Mouse (Mus musculus): ENCODE measurements around the gene Akr1c18. TPM values are rescaled to one million over a fixed set of nuclear protein-coding genes. Genes with fewer than 3 reads are reported as not detected.
"Not testable (repeated sequence)": the region's sequence is repeated elsewhere in the genome, so short reads cannot be mapped to it uniquely, and the experiment has no call there.

The Akr1c18 gene
- polyA plus RNA-seq (2012; rRNA removed), result 0.44 and 0.64 TPM in 2 replicates

- Histone ChIP-seq H3K4me3 (ENCODE audit: control insufficient read depth, insufficient read depth, low read length) (no peak within 1 kb of the TSS), H3K27me3 (ENCODE audit: control insufficient read depth, insufficient read depth, low read length) (no peaks in the 10 kb centered on the region), H3K4me1 (replicated peaks; ENCODE audit: control insufficient read depth, insufficient read depth, low read length) (no peaks in the 10 kb centered on the region), H3K27ac (ENCODE audit: control insufficient read depth, insufficient read depth, low read length) (no peak within 1 kb of the TSS), H3K36me3 (ENCODE audit: control insufficient read depth, insufficient read depth, low read length) (no peaks in the 10 kb centered on the region)
- no peak for DNase-seq
- TF ChIP-seq CTCF (IDR thresholded peaks at IDR 0.05; ENCODE audit: borderline replicate concordance, control insufficient read depth, extremely low read depth, insufficient read depth, low read length, poor library complexity) (no peak), POLR2A (IDR thresholded peaks at IDR 0.05; ENCODE audit: control insufficient read depth, extremely low read depth, insufficient read depth, low read length, poor library complexity) (no peak)
- WGBS, result 88% methylated on average over 5 of the region's 5 CpGs
These were observed at the start of gene Akr1c18 for GRCm38 (mm10) chr13:4150518-4150917. Gene Akr1c18 (minus strand): TSS chr13:4150654.

- Histone ChIP-seq H3K27me3 (ENCODE audit: control insufficient read depth, insufficient read depth, low read length) (no peaks in the 10 kb centered on the region), H3K4me3 (ENCODE audit: control insufficient read depth, insufficient read depth, low read length) (no peak overlapping the region), H3K4me1 (replicated peaks; ENCODE audit: control insufficient read depth, insufficient read depth, low read length) (no peaks in the 10 kb centered on the region), H3K27ac (ENCODE audit: control insufficient read depth, insufficient read depth, low read length) (no peak overlapping the region), H3K36me3 (ENCODE audit: control insufficient read depth, insufficient read depth, low read length) (no peaks in the 10 kb centered on the region)
- TF ChIP-seq POLR2A (IDR thresholded peaks at IDR 0.05; ENCODE audit: control insufficient read depth, extremely low read depth, insufficient read depth, low read length, poor library complexity) (no peak), CTCF (IDR thresholded peaks at IDR 0.05; ENCODE audit: borderline replicate concordance, control insufficient read depth, extremely low read depth, insufficient read depth, low read length, poor library complexity) (no peak)
- no peak for DNase-seq
- WGBS, result 94% methylated on average over 3 of the region's 3 CpGs
These were observed 42.1 kb upstream of the Akr1c18 start for GRCm38 (mm10) chr13:4192511-4192910.

GRCm38 (mm10) chr13:4190904-4191303 lies 40.5 kb upstream of the Akr1c18 start, which contains the start of gene Akr1c13:
Gene Akr1c13 (plus strand): TSS chr13:4191150.
- Histone ChIP-seq H3K36me3 (ENCODE audit: control insufficient read depth, insufficient read depth, low read length) (no peaks in the 10 kb centered on the region), H3K27ac (ENCODE audit: control insufficient read depth, insufficient read depth, low read length) (no peak within 1 kb of the TSS), H3K27me3 (ENCODE audit: control insufficient read depth, insufficient read depth, low read length) (no peaks in the 10 kb centered on the region), H3K4me1 (replicated peaks; ENCODE audit: control insufficient read depth, insufficient read depth, low read length) (no peaks in the 10 kb centered on the region), H3K4me3 (ENCODE audit: control insufficient read depth, insufficient read depth, low read length) (no peak within 1 kb of the TSS)
- TF ChIP-seq CTCF (IDR thresholded peaks at IDR 0.05; ENCODE audit: borderline replicate concordance, control insufficient read depth, extremely low read depth, insufficient read depth, low read length, poor library complexity) (no peak), POLR2A (IDR thresholded peaks at IDR 0.05; ENCODE audit: control insufficient read depth, extremely low read depth, insufficient read depth, low read length, poor library complexity) (no peak)
- DNase-seq, result peak; percentile 9
- 44% methylated on average over 3 of the region's 3 CpGs for WGBS

- 82% methylated on average over 2 of the region's 2 CpGs for WGBS
- no peaks in the 10 kb centered on the region for H3K36me3 ChIP-seq (ENCODE audit: control insufficient read depth, insufficient read depth, low read length)
- TF ChIP-seq POLR2A (IDR thresholded peaks at IDR 0.05; ENCODE audit: control insufficient read depth, extremely low read depth, insufficient read depth, low read length, poor library complexity), result no peak
- TF ChIP-seq CTCF (IDR thresholded peaks at IDR 0.05; ENCODE audit: borderline replicate concordance, control insufficient read depth, extremely low read depth, insufficient read depth, low read length, poor library complexity), result no peak
These were observed 37.7 kb upstream of the Akr1c18 start for GRCm38 (mm10) chr13:4188174-4188573.

DNA sequence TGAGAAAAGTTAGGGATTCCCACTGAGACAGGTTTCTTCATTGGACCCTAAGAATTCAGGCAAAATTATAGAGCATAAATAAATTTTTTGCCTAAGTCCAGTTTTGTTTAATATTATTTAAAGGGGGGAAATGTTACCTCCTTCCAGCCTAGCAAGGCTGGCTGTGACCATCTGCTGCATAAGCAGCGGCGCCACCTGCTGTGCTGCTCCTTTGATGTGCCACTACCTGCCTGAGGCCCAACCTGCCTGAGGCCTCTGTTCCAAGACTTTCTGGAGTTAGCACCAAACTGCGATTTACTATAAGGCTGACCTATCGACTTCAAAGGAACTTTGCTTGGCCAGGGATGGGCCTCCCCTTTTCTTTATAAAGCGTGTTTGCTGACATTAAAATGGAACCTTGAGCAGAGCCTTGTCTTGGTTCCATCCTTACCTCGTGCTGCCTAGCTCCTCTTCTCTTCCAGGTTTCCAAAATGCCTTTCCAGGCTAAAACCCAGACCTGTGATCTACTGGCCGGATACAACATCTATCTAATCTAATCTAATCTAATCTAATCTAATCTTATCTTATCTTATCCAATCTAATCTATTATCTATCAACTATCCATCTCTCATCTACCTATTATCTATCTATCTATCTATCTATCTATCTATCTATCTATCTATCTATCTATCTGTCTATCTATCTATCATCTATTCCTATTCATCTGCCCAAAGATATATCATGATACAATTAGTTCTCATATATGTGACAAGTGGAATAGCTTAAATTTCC lies 36.4 kb upstream of the Akr1c18 start:
- not testable (repeated sequence) for H3K4me1 ChIP-seq (replicated peaks; ENCODE audit: control insufficient read depth, insufficient read depth, low read length); H3K27ac ChIP-seq (ENCODE audit: control insufficient read depth, insufficient read depth, low read length); H3K4me3 ChIP-seq (ENCODE audit: control insufficient read depth, insufficient read depth, low read length); H3K36me3 ChIP-seq (ENCODE audit: control insufficient read depth, insufficient read depth, low read length); H3K27me3 ChIP-seq (ENCODE audit: control insufficient read depth, insufficient read depth, low read length); DNase-seq
- 87% methylated on average over 7 of the region's 7 CpGs for WGBS

More at GRCm38 (mm10) chr13:4188174-4188573, 37.7 kb upstream of the Akr1c18 start:
- Histone ChIP-seq H3K27me3 (ENCODE audit: control insufficient read depth, insufficient read depth, low read length) (no peaks in the 10 kb centered on the region), H3K27ac (ENCODE audit: control insufficient read depth, insufficient read depth, low read length) (no peak overlapping the region), H3K4me1 (replicated peaks; ENCODE audit: control insufficient read depth, insufficient read depth, low read length) (no peaks in the 10 kb centered on the region), H3K4me3 (ENCODE audit: control insufficient read depth, insufficient read depth, low read length) (no peak overlapping the region)
- DNase-seq, result no peak

DNA sequence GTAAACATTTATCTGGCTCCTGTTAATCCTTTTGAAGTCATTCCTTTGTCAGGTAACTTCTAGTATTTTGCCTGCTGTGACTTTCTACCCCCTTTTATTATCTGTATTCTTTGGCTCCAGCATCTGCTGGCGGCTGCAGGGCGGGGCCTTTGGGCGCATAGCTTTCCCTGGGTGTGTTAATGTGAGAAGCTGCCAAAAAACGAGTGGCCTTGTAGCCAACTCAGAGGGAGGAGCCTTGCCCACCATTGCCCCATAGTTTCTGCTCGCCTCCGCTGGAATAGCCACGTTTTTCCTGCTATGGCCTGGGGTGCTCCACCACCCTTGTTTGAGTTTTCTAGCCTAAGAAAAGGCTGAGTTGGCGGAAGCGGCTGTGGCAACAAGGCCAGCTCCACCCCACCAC lies 32.7 kb upstream of the Akr1c18 start:
- H3K27ac ChIP-seq (ENCODE audit: control insufficient read depth, insufficient read depth, low read length), result no peak overlapping the region
- DNase-seq, result no peak
- no peaks in the 10 kb centered on the region for H3K27me3 ChIP-seq (ENCODE audit: control insufficient read depth, insufficient read depth, low read length)
- TF ChIP-seq POLR2A (IDR thresholded peaks at IDR 0.05; ENCODE audit: control insufficient read depth, extremely low read depth, insufficient read depth, low read length, poor library complexity), result no peak
- no peak for TF ChIP-seq CTCF (IDR thresholded peaks at IDR 0.05; ENCODE audit: borderline replicate concordance, control insufficient read depth, extremely low read depth, insufficient read depth, low read length, poor library complexity)
- H3K4me1 ChIP-seq (replicated peaks; ENCODE audit: control insufficient read depth, insufficient read depth, low read length), result no peaks in the 10 kb centered on the region
- no peak overlapping the region for H3K4me3 ChIP-seq (ENCODE audit: control insufficient read depth, insufficient read depth, low read length)
- H3K36me3 ChIP-seq (ENCODE audit: control insufficient read depth, insufficient read depth, low read length), result no peaks in the 10 kb centered on the region
- WGBS, result 89% methylated on average over 9 of the region's 9 CpGs

DNA sequence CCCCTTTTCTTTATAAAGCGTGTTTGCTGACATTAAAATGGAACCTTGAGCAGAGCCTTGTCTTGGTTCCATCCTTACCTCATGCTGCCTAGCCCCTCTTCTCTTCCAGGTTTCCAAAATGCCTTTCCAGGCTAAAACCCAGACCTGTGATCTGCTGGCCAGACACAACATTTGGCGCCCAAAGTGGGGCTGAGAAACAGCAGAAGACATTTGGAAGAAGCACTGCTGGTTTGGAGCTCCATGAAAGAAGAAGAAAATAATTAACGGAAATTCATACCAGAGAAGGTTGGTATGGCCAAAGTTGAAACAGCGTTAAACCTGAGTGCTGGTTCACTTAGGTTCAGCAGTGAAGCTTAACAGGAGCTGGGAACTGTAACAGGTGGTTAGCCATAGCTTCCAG lies 30.9 kb upstream of the Akr1c18 start:
- H3K4me3 ChIP-seq (ENCODE audit: control insufficient read depth, insufficient read depth, low read length); H3K4me1 ChIP-seq (replicated peaks; ENCODE audit: control insufficient read depth, insufficient read depth, low read length); DNase-seq; H3K36me3 ChIP-seq (ENCODE audit: control insufficient read depth, insufficient read depth, low read length); H3K27me3 ChIP-seq (ENCODE audit: control insufficient read depth, insufficient read depth, low read length); H3K27ac ChIP-seq (ENCODE audit: control insufficient read depth, insufficient read depth, low read length): not testable (repeated sequence)
- WGBS, result 98% methylated on average over 4 of the region's 4 CpGs

Data from thymus, adult 2 months (tissue).